Mouse (Mus musculus): Measurements from ENCODE around the gene Rtl5. TPM values are rescaled to one million over a fixed set of nuclear protein-coding genes. Genes with fewer than 3 reads are reported as not detected.

The Rtl5 gene
- total and polyA plus RNA-seq, 3 experiments = 0.03 to 0.04 TPM; not detected in 1

GRCm38 (mm10) chrX:102101886-102102285 is 30.8 kb upstream of the Rtl5 start:
- H3K9me3 ChIP-seq (replicated peaks; ENCODE audit: insufficient read depth, low read length) = no peaks in the 10 kb centered on the region
- H3K36me3 ChIP-seq (ENCODE audit: control insufficient read depth in 1 of 2, insufficient read depth in 2 of 2, low read length in 2 of 2) = no peaks in the 10 kb centered on the region
- no peak for TF ChIP-seq MEF2A (IDR thresholded peaks at IDR 0.05; ENCODE audit: extremely low read depth, insufficient replicate concordance, low read depth, low read length, poor library complexity, severe bottlenecking)
- TF ChIP-seq POLR2AphosphoS5 (IDR thresholded peaks at IDR 0.05; ENCODE audit: borderline replicate concordance, low read depth, low read length) = no peak
- no peak for TF ChIP-seq SMC3 (IDR thresholded peaks at IDR 0.05; ENCODE audit: low read depth, low read length)
- no peak for TF ChIP-seq TCF12 (IDR thresholded peaks at IDR 0.05; ENCODE audit: low read depth, low read length)
- no peak for TF ChIP-seq RCOR1 (IDR thresholded peaks at IDR 0.05; ENCODE audit: low read depth, low read length)
- no peak for TF ChIP-seq JUND (IDR thresholded peaks at IDR 0.05; ENCODE audit: low read depth, low read length)
- no peak for DNase-seq (ENCODE audit: low read depth, low spot score)
- H3K4me1 ChIP-seq (ENCODE audit: control insufficient read depth in 1 of 2, insufficient read depth in 2 of 2, low read length in 2 of 2) = no peaks in the 10 kb centered on the region
- H3K9ac ChIP-seq (ENCODE audit: control insufficient read depth, low read depth, low read length, poor library complexity, severe bottlenecking) = no peak overlapping the region
- H3K27me3 ChIP-seq (ENCODE audit: control insufficient read depth in 1 of 2, insufficient read depth in 2 of 2, low read length in 2 of 2) = no peaks in the 10 kb centered on the region
- H3K79me2 ChIP-seq (ENCODE audit: control insufficient read depth, insufficient read depth, low read length, poor library complexity) = no peaks in the 10 kb centered on the region
- no peak overlapping the region for H3K4me3 ChIP-seq (ENCODE audit: control insufficient read depth in 1 of 2, insufficient read depth in 1 of 2, low read depth in 2 of 2, low read length in 2 of 2)
- no peak overlapping the region for H3K27ac ChIP-seq (ENCODE audit: control insufficient read depth, low read depth, low read length)

DNA sequence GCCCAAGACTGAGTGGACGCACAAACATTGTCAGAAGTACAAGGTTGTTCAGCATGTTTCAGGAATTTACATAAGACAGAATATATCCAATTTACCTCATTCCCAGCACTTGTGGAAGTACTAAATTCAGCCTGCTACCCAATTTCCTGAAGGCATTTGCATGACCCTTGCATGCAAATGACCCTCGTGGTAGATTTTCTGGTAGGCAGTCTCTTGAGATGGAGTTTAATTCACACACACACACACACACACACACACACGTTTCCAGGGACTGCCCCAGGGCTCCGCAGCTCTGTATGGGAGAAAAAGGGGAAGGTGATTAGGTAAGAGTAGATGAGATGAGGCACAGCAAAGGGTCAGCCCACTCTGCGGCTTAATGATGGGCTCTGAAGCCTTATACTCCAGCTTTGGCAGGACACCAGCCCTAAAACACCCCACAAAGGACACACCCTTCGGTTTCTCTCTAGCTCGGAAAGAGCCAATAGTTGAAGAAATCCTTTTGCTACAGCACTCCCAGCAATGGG is 23.3 kb upstream of the Rtl5 start:
- DNase-seq (ENCODE audit: low read depth, low spot score) = no peak
- H3K4me3 ChIP-seq (ENCODE audit: control insufficient read depth in 1 of 2, insufficient read depth in 1 of 2, low read depth in 2 of 2, low read length in 2 of 2) = no peak overlapping the region
- H3K4me1 ChIP-seq (ENCODE audit: control insufficient read depth in 1 of 2, insufficient read depth in 2 of 2, low read length in 2 of 2) = no peaks in the 10 kb centered on the region
- no peak for TF ChIP-seq TAL1 (IDR thresholded peaks at IDR 0.05; ENCODE audit: low read length)
- no peak for TF ChIP-seq POLR2A (IDR thresholded peaks at IDR 0.05; ENCODE audit: control insufficient read depth in 1 of 2, insufficient read depth in 1 of 2, low read depth in 1 of 2, low read length in 2 of 2, poor library complexity in 1 of 2)
- TF ChIP-seq USF2 (IDR thresholded peaks at IDR 0.05; ENCODE audit: borderline replicate concordance in 1 of 2, insufficient read depth in 1 of 2, low read depth in 1 of 2, low read length in 2 of 2) = no peak
- no peaks in the 10 kb centered on the region for H3K9me3 ChIP-seq (replicated peaks; ENCODE audit: insufficient read depth, low read length)
- no peaks in the 10 kb centered on the region; a peak in 1 of 4 replicates for H3K27me3 ChIP-seq (ENCODE audit: control insufficient read depth in 1 of 2, insufficient read depth in 2 of 2, low read length in 2 of 2)
- H3K9ac ChIP-seq (ENCODE audit: control insufficient read depth, low read depth, low read length, poor library complexity, severe bottlenecking) = no peak overlapping the region
- H3K79me2 ChIP-seq (ENCODE audit: control insufficient read depth, insufficient read depth, low read length, poor library complexity) = no peaks in the 10 kb centered on the region
- H3K36me3 ChIP-seq (ENCODE audit: control insufficient read depth in 1 of 2, insufficient read depth in 2 of 2, low read length in 2 of 2) = no peaks in the 10 kb centered on the region
- H3K27ac ChIP-seq (ENCODE audit: control insufficient read depth, low read depth, low read length) = no peak overlapping the region

GRCm38 (mm10) chrX:102090605-102091004 is 19.5 kb upstream of the Rtl5 start:
- peak; percentile 8 for DNase-seq (ENCODE audit: low read depth, low spot score)
- no peaks in the 10 kb centered on the region for H3K36me3 ChIP-seq (ENCODE audit: control insufficient read depth in 1 of 2, insufficient read depth in 2 of 2, low read length in 2 of 2)
- H3K9ac ChIP-seq (ENCODE audit: control insufficient read depth, low read depth, low read length, poor library complexity, severe bottlenecking) = no peak overlapping the region
- no peak overlapping the region for H3K27ac ChIP-seq (ENCODE audit: control insufficient read depth, low read depth, low read length)
- no peaks in the 10 kb centered on the region for H3K79me2 ChIP-seq (ENCODE audit: control insufficient read depth, insufficient read depth, low read length, poor library complexity)
- H3K27me3 ChIP-seq (ENCODE audit: control insufficient read depth in 1 of 2, insufficient read depth in 2 of 2, low read length in 2 of 2) = no peaks in the 10 kb centered on the region; a peak in 1 of 4 replicates
- H3K4me1 ChIP-seq (ENCODE audit: control insufficient read depth in 1 of 2, insufficient read depth in 2 of 2, low read length in 2 of 2) = no peaks in the 10 kb centered on the region
- no peaks in the 10 kb centered on the region for H3K9me3 ChIP-seq (replicated peaks; ENCODE audit: insufficient read depth, low read length)
- H3K4me3 ChIP-seq (ENCODE audit: control insufficient read depth in 1 of 2, insufficient read depth in 1 of 2, low read depth in 2 of 2, low read length in 2 of 2) = no peak overlapping the region
- TF ChIP-seq MAFK (IDR thresholded peaks at IDR 0.05; ENCODE audit: borderline replicate concordance, low read depth, low read length) (no peak), CTCF (IDR thresholded peaks at IDR 0.05 in 2 of 3, conservative IDR thresholded peaks at IDR 0.05 in 1 of 3; ENCODE audit: control insufficient read depth in 1 of 3, insufficient read depth in 1 of 3, low read depth in 2 of 3, low read length in 3 of 3, poor library complexity in 1 of 3, severe bottlenecking in 1 of 3) (no peak), CHD2 (IDR thresholded peaks at IDR 0.05; ENCODE audit: low read length) (no peak), MYB (IDR thresholded peaks at IDR 0.05; ENCODE audit: low read depth, low read length) (no peak), POLR2AphosphoS2 (IDR thresholded peaks at IDR 0.05; ENCODE audit: low read length) (no peak), ZNF384 (IDR thresholded peaks at IDR 0.05; ENCODE audit: low read depth, low read length) (no peak), TAL1 (IDR thresholded peaks at IDR 0.05; ENCODE audit: low read length) (no peak), EP300 (IDR thresholded peaks at IDR 0.05; ENCODE audit: low read depth in 1 of 2, low read length in 2 of 2) (no peak), MEF2A (IDR thresholded peaks at IDR 0.05; ENCODE audit: extremely low read depth, insufficient replicate concordance, low read depth, low read length, poor library complexity, severe bottlenecking) (no peak), TCF12 (IDR thresholded peaks at IDR 0.05; ENCODE audit: low read depth, low read length) (no peak), USF1 (IDR thresholded peaks at IDR 0.05; ENCODE audit: low read depth, low read length) (no peak), ETS1 (IDR thresholded peaks at IDR 0.05; ENCODE audit: low read depth, low read length) (no peak)

Data from MEL (cell line).